Mouse (Mus musculus): ENCODE measurements at regions not wholly inside any gene's neighbourhood (a gene's known extent, or its start where the extent isn't known, plus 50 kb on each side); places are given as distances from the start of the nearest gene placed in this dataset.

DNA sequence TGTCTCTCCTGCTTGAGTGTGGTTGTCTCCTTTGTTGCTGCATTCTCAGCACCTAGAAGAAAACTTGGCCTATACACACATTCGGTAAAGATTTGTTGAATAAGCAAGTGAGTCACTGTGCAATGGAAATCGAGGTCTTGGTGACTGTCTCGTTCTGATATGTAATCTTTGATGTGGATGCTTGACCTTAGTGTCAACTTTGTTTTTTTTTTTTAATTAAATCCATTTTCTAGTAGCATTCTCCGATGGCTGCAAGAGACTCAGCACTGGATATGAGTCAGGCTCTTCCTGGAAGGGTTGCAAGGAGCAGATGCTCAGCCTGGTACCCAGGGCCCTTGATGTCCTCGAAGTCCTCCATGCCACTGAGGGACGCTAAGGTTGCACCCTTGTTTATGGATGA lies 50.9 kb upstream of the Ampd3 start:
- no peak for ATAC-seq
